Mouse (Mus musculus) testis, postnatal 14 days (tissue): ENCODE results near the gene Slc25a11.
A peak's percentile ranks its signal among the peaks of the same experiment; 100 is the strongest.

Experiments used
- DNase-seq: peaks from one replicate; pipeline ENCODE4 v3.0.0; 2021; ENCODE audit warnings: low spot score

The Slc25a11 gene

DNA sequence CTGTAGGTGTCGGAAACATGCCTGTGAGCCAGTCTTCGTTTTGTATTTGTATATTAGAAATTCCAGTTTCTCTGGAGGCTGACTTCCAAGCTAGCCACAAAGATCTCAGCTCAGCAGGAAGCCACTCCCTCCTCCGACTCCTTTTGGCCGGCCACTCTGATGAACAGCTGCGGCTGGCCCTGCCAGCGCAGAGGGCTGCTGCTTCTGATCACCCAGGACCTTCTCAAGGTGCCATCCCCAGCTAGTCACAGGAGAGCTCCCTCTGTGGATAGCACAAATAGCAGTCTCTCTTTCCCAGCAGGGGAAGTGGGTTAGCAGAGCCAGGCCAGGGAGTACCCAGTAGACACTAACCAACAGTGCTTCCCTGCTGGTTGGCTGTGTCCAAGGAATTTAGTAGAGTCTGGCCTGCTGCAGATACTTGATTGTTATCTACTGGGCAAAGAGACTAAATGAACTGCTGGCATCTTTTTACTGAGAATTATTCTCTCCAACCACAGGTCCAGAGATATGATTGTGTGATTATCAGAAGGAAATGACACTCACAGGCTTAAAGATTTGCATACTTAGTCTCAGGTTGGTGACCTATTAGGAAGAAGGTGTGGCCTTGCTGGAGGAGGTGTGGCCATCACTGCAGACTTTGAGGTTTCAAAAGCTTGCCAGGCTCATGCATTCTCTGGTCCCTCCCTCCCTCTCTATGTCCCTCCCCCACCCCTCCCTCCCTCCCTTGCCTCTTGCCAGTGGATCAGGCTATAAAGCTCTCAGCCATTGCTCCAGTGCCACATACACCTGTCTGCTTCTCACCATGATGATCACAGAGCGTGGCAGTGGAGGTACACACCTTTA lies 25.1 kb downstream of the Slc25a11 start:
- no peak for DNase-seq

DNA sequence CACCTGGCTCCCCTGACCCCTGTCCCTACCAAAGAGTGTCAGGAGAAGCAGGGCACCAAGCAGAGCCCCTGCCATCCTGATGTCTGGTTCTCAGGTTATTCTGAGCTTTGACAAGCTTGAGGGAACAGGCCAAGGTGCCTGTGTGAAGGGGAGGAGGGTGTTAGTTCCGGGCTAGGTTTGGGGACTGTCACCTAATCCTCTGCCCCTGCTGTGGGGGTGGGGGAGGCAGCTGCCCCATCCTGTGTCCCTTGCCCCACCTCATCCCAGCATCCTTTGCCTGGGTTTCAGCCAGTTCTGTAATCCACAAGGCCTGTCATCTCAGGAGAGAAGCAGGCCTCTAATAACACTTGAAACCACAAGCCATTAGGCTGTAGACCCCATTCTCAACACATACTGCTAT lies 28.2 kb downstream of the Slc25a11 start, which contains the start of gene Chrne:
Gene Chrne (minus strand): TSS at position 116 of the 400 bp plus-strand sequence.
- no peak for DNase-seq

- DNase-seq, result no peak
Observed at GRCm38 (mm10) chr11:70615516-70616093, 31.7 kb downstream of the Slc25a11 start, which contains the start of gene 4930544D05Rik. Gene 4930544D05Rik, plus strand, starts transcription at chr11:70615848.

DNA sequence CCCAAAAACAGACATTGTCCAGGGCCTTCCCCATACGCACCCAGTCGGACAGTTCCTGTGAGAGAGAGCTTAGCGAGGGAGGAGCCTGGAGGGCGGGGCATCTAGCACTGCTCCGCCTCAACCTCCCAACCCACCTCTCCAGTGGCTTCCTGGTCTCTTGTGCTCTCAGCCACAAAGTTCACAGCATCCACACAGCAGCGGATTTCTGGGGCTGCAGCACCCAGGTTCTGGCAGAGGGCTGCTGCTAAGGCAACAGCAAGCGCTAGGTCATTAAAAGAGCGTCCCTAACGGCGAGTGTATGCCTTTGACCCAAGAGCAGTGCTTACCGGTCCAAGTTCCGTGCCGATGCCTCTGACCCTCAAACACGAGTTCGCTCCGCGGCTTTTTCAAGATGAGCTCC lies 32.2 kb downstream of the Slc25a11 start:
- peak; percentile 50 for DNase-seq

GRCm38 (mm10) chr11:70612505-70612904 lies 34.8 kb downstream of the Slc25a11 start:
- DNase-seq, result no peak

- DNase-seq, result no peak
Observed at GRCm38 (mm10) chr11:70610752-70611151, 36.5 kb downstream of the Slc25a11 start.

DNA sequence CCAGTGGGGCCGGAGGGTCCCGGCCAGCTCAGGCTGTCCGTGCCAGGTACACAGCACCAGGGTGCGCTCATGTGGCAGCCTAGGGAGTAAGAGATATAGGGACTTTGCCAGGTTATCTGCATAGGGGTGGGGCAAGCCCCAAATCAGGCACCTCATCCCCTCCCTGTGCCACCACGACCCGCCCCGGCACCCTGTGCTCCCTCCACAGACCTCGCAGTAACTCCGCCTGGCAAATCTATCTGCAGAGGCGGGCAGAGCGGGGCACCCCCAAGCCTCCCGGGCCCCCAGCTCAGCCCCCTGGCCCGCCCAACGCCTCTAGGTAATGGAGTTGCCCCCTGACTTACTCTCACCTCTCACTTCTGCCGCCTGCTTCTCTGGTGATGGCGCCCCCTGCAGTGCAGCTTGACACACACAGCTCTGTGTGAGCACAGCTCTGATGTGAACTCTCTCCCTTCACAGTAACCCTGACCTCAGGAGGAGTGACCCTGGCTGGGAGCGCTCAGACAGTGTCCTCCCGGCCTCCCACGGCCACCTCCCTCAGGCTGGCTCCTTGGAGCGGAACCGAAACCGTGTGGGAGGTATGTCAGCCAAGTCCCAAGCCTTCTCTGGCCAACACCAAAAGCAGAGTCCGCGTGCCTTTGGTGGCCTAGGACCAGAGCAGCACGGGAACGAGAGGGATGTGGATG lies 38.8 kb downstream of the Slc25a11 start:
- peak; percentile 65 for DNase-seq

- DNase-seq, result no peak
Observed at GRCm38 (mm10) chr11:70607611-70608010, 39.7 kb downstream of the Slc25a11 start.

GRCm38 (mm10) chr11:70606717-70607116 lies 40.6 kb downstream of the Slc25a11 start:
- no peak for DNase-seq

DNA sequence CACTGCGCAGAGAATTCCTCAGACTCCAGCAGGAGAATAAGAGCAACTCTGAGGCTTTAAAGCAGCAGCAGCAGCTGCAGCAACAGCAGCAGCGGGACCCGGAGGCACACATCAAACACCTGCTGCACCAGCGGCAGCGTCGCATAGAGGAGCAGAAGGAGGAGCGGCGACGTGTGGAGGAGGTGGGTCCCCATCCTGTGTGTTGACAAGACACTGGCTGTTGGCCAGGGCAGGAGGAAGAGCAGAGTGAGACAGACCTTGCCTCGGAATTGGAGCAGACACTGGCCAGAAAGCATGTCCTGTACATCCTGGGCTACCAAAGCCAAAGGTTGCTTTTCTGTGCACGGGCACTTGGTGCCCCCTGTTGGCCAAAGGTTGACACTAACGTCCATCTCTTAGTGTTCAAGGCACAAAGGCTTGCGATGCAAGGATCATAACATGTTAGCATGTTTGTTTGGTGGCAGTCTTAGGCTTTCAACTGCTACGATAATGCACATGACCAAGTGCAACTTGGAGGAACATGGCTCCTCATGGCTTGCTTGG lies 42.2 kb downstream of the Slc25a11 start:
- peak; percentile 40 for DNase-seq

DNA sequence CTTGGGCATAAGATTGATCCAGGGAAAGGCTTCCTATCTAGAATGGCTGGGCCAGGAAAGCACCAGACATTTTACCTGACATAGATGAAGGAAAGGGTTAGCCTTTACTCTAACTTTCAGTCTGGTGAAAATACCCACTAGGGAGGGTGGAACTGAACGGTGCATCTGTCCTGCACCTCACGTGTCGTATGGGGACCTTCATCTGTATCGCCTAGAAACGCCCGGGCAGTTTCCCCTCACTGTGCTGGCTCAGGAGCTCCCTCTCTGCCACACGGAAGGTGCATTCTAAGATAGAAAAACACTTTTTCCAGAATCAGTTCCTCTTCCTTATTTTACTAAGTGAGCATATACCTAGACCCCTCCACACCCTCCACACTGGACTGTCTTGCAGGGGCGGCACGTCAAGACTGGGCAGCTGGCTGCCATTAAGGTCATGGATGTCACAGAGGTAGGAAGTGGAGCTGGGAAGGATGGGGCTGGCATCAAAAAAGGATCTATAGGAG lies 48.8 kb downstream of the Slc25a11 start:
- no peak for DNase-seq

- no peak for DNase-seq
Observed at GRCm38 (mm10) chr11:70597301-70597700, 50.0 kb downstream of the Slc25a11 start.

- DNase-seq, result no peak
Observed at GRCm38 (mm10) chr11:70596094-70596493, 51.2 kb downstream of the Slc25a11 start.

GRCm38 (mm10) chr11:70595638-70596037 lies 51.6 kb downstream of the Slc25a11 start:
- DNase-seq, result no peak

DNA sequence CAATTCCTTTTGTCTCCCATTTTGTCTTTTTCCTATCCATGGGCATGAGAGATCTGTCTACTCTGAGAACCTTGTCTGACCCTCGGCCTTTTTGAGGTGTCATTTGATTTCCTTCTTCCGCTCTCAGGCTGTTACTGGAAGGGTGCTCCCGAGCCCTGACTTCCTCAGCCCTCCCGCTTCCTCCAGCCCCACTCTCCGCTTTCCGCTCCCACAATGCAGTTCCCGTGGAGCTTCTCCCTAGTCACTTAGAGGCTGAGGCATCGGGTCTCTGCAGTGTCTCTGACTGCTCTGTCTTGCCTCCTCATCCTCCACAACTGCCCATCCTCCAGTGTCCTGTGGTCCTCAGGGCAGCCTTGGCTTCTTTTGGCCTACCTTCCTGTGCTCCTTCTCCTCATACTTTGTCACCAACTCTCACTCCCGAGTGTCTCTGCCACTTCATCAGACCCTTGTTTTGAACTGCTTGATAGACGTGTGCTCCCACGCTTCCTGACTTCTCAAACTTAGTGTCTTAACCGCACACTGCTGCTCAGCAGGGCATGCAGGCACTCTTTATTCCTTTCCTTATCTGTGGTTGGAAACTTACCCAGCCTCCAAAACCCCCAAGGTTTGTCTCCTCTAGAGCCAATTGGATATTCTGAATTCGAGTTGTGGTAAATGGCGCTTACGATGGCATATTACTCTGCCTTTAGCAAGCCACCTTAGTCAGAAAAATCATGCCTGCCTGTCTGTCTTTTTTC lies 52.9 kb downstream of the Slc25a11 start:
- no peak for DNase-seq
